Mouse (Mus musculus) monocyte, adult 5-6 weeks (primary cell): ENCODE data around the gene 4930404N11Rik. TPM values are rescaled to one million over a fixed set of nuclear protein-coding genes. Genes with fewer than 3 reads are reported as not detected.

Experiments used
- ATAC-seq: fragments of 153-309, 156-312 bp; replicated peaks from 2 replicates; pipeline ENCODE4 v1.8.0; 2017; ENCODE audit warnings: mild to moderate bottlenecking; ENCODE audit not compliant: low TSS enrichment, insufficient number of reproducible peaks, severe bottlenecking, poor library complexity, low FRiP score
- total RNA-seq: library from RNA; stranded (forward); fragments of 200-1000, 200-491, 200-594 nt; gene quantifications from 3 replicates; pipeline ENCODE4 v1.2.3, GENCODE M21; 2017

The 4930404N11Rik gene
- total RNA-seq, 1 experiment from 2014 or later = 2.4 TPM

DNA sequence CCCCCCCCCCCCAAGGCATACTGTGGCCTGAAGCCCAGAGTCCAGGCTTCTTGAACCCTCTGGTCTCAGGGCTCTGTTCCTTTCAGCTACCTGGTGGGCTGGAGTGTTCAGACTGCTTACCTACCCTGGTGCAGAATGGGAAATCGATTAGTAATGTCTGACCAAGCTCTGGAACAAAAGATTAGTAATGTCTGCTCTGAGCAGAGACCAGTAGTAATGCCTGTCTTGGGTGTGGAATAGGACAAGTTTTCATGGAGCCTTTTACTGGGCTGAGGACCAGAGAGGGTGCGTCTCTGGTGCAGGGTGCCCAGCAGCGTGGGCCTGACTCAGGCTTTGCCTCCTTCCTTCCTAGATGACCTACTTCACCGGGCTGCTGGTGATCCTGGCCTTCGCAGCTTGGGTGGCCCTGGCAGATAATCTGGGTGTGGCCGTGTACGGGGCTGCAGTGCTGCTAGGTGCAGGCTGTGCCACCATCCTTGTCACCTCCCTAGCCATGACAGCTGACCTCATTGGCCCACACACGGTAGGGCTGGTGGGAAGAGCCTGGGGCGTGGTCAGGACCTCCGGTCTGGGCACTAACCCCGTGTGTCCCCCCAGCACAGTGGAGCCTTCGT is 3.2 kb downstream of the 4930404N11Rik start:
- ATAC-seq = no peak

DNA sequence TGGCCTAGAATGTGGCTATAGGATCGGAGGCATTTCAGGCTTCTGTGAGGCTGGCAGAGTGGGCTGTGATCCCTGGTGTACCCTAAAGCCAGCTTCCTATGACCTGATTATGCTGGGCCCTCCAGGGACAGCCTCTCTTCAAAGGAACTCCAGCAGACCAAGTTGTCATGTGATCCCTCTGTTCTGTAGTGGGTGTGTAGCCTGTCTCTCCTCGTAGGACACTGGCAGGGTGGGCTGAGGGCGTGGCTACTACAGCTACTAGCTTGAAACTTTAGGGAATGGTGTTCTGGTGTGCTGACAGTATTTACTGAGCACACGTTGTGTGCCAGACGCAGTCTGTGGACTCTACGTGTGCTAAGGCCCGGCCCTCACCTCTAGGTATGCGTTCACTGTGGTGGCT is 4.9 kb downstream of the 4930404N11Rik start:
- no peak for ATAC-seq

DNA sequence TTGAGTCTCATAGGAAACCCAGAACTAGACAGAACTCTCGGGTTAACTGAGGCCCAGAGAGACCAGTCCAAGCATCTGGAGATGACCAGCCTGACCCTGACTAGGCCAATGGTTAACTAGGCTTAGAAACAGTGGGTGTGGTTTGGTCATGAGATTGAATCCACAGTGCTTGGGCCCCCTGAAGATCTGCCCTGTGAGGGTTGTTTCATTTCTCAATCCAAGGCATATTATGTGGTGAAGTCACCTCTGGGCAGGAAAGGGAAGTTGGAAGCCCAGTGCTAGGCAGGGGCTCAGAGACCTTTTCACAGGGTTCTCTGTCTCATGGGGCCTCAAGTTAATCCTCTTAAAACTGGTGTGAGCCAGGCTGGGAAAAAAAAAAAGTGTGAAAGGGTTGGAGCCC is 6.8 kb downstream of the 4930404N11Rik start:
- peak; percentile 34 for ATAC-seq

DNA sequence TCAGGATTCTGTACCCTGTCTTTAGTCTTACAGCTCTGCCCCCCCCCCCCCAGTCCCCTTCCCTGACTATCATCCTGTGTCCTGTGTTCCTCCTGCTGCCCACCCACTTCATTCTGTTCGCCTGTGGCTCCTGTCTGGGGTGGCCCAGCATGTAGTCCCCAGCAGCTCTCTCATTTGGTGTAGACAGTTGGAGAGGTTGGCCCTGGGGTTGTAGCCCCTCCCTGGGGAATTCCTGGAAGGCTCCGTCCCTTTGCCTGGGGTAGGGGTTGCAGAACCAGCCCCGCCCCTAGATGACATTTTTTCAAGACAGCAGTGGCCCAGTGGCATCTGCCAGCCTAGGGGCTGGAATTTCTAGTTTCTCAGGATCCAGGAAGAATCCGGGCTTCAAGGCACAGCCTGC is 7.4 kb downstream of the 4930404N11Rik start:
- ATAC-seq = no peak

DNA sequence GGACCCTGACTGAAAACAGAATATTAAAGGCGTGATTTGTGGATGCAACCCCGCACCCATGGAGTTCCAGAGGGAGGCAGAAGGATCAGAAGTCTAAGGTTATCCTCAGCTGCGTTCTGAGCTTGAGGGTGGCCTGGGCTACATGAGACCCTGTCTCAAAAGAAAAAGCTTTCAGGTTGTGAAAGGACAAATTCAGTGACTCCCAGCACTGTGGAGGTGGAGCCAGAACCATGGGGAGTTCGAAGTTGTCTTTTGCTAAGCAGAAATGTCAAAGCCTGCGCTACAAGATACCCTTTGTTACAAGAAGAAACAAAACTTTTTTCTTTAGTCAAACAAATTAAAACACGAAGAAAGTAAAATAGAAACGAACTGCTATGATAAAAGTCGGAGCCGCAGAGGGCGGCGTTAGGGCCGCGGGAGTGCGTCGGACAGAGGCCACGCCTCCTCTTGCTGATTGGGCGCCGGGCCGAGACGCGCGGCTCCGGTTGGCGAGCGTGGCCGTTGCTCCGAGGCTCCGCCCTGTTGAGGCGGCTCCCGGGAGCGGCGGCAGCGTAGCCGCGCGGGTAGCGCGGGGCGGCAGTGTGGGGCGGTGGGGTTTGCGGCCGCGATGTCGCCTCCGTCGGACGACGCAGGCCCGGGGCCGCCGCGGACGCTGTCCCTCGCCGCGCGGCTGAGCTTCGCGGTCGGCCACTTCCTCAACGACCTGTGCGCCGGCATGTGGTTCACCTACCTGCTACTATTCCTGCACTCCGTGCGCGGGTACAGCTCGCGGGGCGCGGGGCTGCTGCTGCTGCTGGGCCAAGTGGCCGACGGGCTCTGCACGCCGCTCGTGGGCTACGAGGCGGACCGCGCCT is 8.4 kb downstream of the 4930404N11Rik start, which contains the start of gene Mfsd12:
Gene Mfsd12, plus strand, starts transcription at position 501 of the 854 bp plus-strand sequence.
- ATAC-seq = peak; percentile 51; the same call in 1 of the 2 replicates

DNA sequence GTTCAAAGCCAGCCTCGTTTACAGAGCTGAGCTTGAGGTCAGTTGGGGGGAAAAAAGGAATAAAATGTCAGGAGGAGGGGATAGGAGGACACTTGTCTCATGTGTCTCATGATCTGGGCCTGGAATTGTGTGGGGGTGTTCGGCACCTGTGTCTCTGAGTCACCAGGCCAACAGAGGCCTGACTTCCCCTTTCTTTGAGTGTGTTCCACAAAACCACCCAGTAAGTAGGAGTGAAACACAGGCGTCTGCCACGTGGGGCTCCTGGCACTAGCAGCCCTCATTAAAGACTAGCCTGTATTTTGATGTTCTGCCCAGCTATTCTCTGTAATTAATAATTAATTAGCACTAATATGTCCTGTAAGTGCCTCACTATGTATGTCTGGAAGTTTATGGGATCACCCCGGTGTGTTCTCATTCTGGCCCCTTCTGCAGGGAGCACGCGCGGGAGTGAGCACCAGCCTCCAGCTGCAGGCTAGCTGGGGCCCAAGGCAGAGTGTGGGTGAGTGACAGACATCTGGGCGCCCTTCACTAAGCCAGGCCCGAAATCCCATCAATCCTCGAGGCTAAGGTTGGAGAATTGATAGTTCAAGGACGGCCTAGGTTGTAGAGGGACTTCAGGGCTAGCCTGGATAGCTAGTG is 9.1 kb downstream of the 4930404N11Rik start:
- peak; percentile 44 for ATAC-seq

DNA sequence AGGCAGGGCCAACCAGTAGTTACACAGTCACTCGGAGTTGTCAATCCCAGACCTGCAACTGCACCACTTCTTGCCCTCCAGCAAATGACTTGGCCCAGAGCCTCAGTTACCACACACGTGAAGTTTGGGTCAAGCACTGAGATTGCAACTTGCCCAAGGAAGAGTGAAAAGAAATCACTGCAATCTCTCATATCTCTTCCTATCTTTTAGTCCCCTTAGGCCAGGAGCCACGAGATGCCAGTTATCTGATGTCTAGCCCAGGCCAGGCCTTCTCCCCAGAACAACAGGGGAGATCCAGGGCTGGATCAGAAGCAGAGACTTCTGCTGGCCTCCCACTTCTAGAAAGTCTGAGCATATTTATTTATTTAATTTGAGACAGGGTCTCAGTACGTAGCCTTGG is 10.1 kb downstream of the 4930404N11Rik start:
- ATAC-seq = no peak

DNA sequence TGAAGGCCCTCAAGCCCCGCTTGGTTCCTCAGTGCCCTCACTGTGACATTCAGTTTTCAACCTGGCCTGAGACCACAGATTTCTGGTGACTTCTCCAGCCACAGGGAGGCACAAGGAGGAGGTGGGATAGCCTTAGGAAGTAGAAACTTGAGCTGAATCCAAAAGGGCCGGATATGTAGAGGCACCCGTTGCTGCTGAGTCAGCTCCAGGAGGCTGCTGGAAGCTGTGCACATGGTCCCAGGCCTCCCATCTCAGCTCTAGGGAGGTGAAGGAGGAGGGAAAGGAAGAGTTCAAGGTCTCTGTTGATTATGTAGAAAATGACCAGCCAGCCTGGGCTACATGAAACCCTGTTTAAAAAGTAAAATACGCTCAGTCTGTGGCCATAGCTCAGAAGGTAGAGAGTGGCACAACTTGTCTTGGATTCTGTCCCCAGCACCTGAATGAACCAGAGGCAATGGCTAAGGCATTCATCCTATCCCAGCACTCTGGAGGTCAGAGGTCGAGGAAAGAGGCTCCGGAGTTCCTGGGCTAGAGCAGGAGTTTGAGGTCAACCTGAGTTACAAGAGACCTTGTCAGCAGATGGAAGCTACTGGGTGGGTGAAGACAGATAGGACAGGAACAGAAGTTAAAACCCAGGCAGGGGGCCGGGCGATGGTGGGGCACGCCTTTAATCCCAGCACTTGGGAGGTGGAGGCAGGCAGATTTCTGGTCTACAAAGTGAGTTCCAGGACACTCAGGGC is 10.7 kb downstream of the 4930404N11Rik start:
- ATAC-seq = no peak

DNA sequence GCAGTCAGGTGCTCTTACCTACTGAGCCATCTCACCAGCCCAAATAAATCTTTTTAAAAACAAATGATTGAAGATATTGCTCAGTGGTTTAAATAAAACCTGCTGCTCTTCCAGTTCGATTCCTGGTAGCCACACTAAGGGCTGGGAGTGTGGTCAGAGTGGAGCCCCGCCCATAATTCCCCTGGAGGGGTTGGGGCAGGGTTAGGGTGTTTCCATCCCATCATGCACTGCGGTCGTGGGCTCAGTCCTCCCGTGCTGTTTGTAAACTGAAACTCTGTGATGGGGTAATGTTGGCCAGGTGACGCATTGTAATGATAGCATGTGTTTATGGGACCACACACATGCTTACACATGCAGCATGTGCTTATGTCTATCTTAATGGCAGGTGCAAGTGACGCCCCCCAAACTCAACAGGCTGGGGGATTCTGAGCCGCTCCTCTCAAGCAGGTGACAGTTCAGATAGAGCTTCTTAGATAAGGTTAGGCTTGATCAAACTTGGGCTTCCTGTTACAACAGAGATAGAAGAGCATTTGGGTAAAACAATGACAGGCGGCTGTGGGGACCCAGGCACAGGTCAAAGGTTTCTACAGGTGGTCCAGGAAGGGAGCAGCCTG is 13.8 kb downstream of the 4930404N11Rik start:
- no peak for ATAC-seq

DNA sequence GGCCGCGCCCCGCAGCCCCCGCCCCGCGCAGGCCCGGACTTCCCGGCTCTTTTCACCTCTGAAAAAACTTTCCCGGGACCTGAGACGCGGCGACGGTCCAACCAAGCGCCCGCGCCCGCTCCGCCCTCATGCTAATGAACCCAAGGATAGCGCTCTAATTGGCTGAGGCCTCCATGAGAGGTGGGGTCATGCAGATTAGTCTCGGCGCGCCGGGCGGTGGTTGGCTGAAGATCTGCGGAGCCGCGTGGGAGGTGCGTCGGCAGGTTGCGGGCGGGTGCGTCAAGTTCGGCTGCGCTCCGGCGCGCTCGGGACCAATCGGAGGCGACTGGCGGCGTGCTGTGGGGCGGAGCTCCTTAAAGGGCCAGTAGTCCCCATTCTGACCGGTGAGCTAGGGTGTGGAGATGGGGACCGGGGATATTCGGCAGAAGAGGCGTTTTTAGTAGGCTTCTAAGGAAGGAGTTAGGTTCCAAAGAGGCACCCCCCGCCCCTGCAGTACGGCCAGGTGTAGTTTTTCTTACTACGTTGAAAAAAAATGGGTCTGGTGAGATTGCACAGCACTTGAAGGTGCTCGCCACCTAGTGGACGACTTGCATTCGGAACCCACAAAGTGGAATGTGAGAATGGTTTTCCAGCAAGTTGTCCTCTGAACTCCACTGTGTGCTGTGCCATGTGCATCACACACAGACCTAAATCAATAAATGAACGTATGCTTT is 15.1 kb downstream of the 4930404N11Rik start, which contains the start of gene Hmg20b:
Gene Hmg20b, minus strand, starts transcription at position 130 of the 713 bp plus-strand sequence.
- ATAC-seq = peak; percentile 91

DNA sequence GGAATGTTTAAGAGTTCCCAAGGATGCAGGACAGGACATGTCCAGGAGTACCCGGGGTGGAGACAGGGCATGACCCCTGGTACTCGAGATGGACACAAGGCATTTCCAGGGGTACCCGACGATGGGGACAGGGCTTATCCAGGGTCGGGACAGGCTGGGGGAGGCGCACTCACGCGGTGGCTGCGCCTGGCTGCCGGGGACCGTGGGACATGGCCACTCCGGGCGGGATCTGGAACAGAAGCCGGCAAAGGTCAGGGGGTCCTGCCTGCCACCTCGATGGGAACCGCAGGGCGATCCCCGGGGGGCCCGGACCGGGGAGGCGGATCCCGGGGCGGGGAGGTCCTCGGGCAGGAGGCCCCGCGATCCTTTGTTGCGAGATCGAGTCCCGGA is 15.7 kb downstream of the 4930404N11Rik start:
- ATAC-seq = no peak

DNA sequence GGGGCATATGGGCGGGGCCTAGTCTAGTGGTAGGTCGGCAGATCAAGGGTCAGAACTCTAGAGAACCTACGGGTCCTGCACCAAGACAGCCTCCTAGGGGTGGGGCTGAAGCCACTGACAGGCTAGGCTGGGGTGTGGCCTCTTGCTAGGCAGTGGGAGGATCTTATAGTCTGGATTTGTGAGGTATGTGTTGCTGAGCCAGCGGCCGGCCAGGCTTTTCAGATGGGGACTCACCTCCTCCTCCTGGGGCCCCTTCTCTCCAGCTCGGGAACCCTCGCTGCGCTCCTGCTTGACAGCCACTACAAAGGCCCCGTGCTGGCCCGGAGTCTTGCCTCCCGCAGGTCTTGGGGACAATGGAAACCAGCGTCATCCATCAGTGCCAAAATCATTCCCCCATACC is 16.5 kb downstream of the 4930404N11Rik start:
- ATAC-seq = no peak

DNA sequence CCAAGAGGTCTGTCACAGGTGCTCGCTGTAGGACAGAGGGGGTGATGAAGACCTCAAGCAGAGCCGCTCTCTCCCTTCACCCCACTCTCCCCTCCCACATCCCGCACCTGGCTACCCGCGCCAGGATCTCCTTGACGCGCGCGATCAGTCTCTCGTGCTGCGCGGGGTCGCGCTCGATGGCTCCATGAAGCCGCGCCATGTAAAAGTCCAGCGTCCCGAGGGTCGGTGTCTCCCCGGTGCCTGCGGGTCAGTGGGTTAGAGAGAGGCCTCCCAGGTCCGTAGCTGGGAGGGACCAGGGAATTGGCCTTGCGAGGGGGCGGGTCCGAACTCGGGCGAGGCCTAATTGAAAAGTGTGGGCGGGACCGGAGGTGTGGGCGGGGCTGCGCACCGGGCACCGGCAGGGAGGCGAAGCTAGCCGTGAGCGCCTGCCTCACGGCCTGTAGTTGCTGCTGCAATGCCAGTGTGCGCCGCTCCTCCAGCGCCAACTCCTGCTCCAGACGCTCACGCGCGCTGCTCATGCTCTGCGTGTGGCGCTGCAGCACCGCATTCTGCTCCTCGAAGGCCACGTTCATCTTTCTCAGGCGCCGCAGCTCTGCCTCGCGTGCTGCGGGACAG is 19.1 kb downstream of the 4930404N11Rik start:
- ATAC-seq = peak; percentile 25

DNA sequence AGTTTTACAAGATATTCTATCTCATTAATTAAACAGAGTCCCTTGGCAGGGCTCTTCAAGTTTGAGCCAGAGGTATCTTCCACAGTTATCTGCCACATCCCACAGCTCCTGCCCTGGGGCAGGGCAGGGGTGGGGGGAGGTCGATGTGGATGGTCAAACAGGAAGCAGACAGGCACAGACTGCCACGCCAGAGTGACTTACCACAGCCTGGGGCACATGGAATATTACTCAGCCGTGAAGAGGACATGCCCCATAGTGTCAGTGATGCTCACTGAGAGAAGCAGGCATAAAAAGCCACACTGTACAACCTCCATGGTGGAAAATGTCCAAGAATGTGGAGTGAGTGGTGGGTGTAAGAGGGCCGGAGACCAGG is 20.5 kb downstream of the 4930404N11Rik start:
- no peak for ATAC-seq

DNA sequence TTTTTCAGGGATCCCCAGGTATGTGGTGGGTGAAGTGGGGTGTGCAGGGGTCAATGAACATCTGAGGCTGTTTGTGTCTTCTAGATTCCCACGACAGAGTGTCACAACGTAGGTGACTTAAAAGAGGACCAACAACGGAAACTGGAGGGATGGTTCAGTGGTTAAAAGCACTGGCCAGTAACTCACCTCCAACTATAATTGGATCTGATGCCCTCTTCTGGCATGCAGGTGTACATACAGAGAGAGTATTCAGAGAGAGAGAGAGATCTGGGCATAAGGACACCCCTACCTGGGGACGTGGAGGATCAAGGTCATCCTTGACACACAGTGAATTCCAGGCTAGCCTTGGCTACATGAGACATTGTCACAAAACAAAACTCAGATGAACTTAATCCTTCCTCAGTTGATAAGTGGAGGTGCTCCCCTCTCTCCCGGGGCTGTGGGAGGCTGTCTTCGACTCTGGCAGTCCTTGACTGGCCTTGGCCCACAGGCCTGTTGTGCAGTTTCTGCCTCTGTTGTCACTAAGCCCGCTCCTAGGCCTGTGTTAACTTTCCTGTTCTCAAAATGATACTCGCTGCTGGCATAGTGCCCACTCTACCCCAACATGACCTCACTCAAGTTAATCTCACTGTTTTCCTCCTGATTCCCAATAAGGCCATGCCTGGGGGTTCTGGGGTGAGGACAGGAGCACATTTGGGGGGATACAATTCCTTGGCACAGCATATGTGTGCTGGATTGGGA is 21.0 kb downstream of the 4930404N11Rik start:
- ATAC-seq = no peak

DNA sequence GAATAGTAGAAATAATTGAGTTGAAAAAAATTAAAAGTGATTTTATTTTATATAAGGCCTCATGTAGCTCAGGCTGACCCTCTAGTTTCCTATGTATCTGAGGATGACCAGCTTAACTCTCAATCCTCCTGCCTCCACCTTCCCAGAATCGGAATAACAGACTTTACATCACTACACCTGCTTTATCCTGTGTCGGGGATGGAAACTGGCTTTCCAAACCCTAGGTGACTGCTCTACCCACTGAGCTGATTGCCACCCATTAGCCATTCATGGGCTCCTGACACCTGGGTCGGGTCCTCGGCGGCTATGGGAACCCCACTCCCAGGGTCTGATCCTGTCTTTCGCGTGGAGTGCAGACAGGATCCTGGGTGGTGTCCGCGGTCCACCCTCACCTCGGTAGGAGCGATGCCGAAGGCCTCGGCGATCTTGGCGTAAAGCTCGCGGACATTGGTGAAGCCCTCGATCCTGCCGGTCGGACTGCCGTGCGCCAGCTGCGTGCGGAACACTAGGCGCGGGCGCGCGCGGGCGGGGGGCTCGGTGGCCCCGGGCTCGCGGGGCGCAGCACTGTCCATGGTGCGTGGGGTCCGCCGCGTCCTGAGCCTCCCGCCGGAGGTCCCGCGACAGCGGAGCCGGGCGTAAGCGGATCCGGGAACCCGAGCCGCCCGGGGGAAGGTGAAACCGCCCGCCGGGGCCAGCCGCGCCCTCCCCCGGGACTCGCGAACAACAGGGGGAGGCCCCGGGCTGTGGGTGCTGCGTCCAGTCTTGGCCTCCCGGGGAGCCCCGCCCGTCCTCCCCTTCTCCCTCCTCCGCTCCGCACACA is 22.7 kb downstream of the 4930404N11Rik start, which contains the start of gene Gipc3:
Gene Gipc3, minus strand, starts transcription at position 581 of the 820 bp plus-strand sequence.
- no peak for ATAC-seq
